Mouse (Mus musculus): ENCODE data around the gene Eif2b3.

Gene Eif2b3

GRCm38 (mm10) chr4:117014901-117015415 lies 4.2 kb upstream of the Eif2b3 start:
- no peak for DNase-seq (ENCODE audit: low spot score in 2 of 2)

DNA sequence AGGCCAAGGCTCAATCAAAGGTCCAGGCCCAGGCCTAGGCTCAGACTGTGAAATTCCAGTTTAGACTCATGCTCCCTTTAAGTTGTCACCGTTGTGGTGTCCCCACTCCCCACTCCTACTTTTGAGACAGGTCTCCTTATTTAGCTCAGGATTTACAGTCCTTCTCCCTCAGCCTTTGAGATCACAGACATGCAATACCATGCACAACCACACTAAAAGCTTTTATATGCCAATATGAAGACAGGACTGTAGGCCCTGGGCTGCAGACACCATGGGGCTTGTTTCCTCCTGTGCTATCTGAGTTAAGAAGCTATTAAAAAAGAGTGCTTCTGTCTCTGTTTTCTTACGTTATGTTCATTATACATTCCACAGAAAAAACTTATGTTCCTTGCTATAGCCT lies 1.5 kb upstream of the Eif2b3 start:
- no peak for DNase-seq (ENCODE audit: low spot score in 2 of 2)

GRCm38 (mm10) chr4:117018327-117018726 lies 875 bp upstream of the Eif2b3 start:
- DNase-seq (ENCODE audit: low spot score in 2 of 2) = no peak

DNA sequence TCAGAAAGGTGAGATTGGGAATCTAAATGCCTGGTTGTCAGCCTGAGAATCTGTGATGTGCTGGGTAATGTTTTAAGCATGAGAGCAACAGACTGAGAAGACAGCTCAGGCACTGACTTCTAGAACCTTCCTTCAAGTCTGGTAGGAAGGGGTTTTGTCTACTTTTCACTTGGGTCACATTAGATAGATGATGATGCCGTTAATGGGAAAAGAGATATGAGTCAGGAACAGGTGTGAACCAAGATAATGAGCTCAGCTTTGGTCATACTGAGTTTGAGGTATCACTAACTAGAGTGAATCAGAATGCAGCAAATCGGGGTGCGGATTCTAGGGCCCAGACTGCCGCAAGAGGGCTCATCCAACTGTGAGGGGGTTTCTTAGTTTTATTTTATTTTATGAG lies 4.3 kb downstream of the Eif2b3 start:
- DNase-seq (ENCODE audit: low spot score in 2 of 2) = no peak

DNA sequence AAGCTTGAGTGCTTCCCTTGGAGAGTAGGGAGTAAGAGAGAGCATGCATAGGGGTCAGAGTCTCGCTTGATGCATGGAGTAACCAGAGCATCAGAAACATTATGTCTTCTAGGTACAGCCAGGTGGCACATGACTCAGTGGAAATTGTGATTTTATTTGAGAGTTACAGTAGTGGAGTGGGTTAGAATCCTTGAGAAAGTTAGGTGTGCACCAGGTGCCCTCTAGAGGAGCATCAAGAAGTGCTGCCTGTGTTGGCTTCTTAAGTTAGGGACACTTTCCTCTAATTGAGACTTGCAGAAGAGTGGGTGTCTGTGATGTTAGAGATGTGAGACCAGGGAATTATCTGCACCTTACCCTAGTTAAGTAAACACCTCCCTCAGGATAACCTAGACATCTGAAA lies 11.9 kb downstream of the Eif2b3 start:
- DNase-seq (ENCODE audit: low spot score in 2 of 2) = no peak

- DNase-seq (ENCODE audit: low spot score in 2 of 2) = peak in 1 of 2 experiments; percentile 15
Observed at GRCm38 (mm10) chr4:117039925-117040687, 20.9 kb downstream of the Eif2b3 start.

GRCm38 (mm10) chr4:117040791-117041190 lies 21.6 kb downstream of the Eif2b3 start:
- no peak for DNase-seq (ENCODE audit: low spot score in 2 of 2)

DNA sequence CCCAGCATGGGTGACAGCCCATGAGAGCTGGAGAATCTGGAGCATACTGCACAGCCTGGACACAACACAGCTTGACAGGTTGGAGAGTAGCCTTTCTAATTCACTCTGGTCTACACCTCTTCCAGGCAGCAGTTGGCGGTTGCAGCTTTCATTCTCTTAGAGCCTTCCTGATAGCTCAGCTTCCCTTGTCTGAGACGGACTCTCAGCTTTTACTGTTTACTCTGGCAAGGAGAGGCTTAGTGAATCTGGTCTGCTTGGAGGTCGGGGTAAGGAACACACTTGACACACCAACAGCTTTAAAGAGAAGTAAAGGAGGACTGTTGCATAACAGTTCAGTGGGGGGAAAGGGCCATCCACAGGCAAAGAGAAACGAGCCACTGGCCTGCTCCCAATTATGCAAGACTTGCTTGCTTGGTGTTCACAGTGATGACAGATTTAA lies 22.1 kb downstream of the Eif2b3 start:
- DNase-seq (ENCODE audit: low spot score in 2 of 2) = peak; percentile 16 to 78

- peak in 1 of 2 experiments; percentile 13 for DNase-seq (ENCODE audit: low spot score in 2 of 2)
Observed at GRCm38 (mm10) chr4:117048836-117049235, 29.6 kb downstream of the Eif2b3 start.

DNA sequence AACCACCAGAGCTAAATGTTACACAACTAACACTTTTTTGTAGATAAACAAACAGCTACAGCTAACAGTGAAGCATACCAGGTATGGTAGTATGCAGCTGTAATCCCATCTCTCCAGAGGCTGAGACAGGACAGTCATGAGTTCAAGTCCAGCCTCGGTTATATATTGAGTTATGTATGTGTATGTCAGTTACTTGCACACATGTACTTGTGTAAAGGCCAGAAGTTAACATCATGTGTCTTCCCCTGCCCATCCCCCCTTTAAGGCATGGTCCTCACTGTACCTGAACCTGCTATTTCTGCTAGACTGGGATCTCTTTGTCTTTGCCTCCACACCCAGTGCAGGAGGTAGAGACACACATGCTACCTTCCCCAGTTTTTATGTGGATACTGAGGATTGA lies 30.3 kb downstream of the Eif2b3 start:
- no peak for DNase-seq (ENCODE audit: low spot score in 2 of 2)

DNA sequence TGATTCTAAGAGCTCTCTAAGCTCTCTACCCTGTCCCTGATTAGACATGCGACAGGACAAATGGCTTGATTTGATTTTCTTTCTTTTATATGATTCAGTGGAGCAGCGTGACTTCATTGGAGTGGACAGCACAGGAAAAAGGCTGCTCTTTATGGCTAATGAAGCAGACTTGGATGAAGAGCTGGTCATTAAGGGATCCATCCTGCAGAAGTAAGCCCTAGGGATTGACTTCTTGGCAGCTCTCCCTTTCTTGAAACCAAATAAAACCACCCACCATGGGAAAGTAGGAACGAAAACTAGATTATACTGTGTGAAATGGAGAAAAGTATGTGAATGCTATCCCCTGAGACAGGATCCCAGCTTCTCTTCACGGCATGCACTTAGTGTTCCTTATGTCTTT lies 33.4 kb downstream of the Eif2b3 start:
- no peak for DNase-seq (ENCODE audit: low spot score in 2 of 2)

DNA sequence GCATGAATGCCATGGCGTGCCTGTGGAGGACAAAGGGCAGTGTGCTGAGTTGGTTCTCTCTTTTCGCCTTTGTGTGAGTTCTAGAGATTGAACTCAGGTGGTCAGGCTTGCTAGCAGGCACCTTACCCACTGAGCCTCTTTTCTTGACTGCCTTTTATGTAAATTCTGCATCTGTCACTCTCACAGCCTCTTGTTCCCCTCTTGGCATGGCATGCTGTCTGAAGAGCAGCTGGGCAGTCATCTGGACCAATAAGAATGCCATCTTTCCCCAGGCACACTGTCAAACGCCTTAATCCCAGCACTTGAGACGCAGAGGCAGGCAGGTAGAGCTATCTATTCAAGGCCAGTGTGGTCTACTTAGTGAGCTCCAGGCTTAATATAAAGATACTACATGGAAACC lies 34.8 kb downstream of the Eif2b3 start:
- no peak for DNase-seq (ENCODE audit: low spot score in 2 of 2)

DNA sequence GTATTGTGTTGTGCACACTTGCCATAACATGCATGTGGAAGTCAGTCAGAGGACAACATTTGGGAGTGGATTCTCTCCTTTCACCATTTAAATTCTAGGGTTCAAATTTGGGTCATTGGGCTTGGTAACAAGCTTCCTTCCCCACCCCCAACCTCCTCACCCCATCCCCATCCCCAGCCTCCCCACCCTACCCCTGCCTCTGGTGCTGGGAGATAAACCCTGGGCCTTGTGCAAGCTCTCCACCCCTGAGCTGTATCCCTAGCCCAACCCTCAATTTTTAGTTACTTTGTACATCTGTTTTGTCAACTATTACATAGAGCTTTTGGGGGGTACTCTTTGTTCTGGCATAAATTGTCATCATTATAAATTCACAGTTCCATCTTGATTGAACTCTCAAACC lies 36.9 kb downstream of the Eif2b3 start:
- no peak for DNase-seq (ENCODE audit: low spot score in 2 of 2)

GRCm38 (mm10) chr4:117056514-117056913 lies 37.3 kb downstream of the Eif2b3 start:
- DNase-seq (ENCODE audit: low spot score in 2 of 2) = no peak

- DNase-seq (ENCODE audit: low spot score in 2 of 2) = no peak
Observed at GRCm38 (mm10) chr4:117058512-117058911, 39.3 kb downstream of the Eif2b3 start.

- DNase-seq (ENCODE audit: low spot score in 2 of 2) = no peak
Observed at GRCm38 (mm10) chr4:117062700-117063390, 43.6 kb downstream of the Eif2b3 start.

DNA sequence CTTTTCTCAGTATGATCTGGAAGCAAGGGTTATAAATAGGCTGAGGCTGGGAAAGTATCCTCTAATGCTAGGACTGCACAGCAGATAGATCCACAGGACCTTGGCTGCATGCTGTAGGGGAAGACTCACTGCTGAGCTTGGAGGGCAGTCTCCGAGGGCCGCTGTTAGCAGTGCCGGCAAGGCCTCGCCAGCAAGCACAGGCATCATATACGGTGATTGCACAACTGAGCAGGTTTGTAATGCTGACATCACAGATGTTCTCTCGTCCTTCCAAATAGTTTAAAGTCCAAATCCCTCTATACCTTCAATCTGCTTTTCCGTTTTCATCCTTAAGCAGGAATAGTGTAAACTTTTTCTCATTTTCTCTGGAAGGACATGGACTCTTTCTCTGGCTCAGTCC lies 48.8 kb downstream of the Eif2b3 start:
- DNase-seq (ENCODE audit: low spot score in 2 of 2) = no peak

GRCm38 (mm10) chr4:117069647-117070046 lies 50.4 kb downstream of the Eif2b3 start:
- no peak for DNase-seq (ENCODE audit: low spot score in 2 of 2)

GRCm38 (mm10) chr4:117070624-117071023 lies 51.4 kb downstream of the Eif2b3 start:
- no peak for DNase-seq (ENCODE audit: low spot score in 2 of 2)

DNA sequence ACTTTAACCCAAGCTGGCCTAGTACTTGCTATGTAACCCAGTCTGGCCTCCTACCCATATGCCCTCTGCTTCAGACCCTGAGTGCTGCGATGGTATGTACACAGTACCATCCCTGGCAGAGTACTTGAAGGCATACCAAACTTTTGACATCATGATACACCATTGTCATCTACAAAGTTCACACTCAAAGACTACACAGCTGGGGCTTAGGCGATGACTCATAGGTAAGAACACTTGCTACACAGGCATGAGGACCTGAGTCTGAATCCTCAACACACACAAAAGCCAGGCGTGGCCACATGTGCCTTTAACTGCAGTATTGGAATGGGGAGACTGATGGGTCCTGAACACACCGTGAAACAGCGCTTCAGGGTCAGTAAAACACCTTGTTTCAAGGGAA lies 52.0 kb downstream of the Eif2b3 start:
- no peak for DNase-seq (ENCODE audit: low spot score in 2 of 2)

DNA sequence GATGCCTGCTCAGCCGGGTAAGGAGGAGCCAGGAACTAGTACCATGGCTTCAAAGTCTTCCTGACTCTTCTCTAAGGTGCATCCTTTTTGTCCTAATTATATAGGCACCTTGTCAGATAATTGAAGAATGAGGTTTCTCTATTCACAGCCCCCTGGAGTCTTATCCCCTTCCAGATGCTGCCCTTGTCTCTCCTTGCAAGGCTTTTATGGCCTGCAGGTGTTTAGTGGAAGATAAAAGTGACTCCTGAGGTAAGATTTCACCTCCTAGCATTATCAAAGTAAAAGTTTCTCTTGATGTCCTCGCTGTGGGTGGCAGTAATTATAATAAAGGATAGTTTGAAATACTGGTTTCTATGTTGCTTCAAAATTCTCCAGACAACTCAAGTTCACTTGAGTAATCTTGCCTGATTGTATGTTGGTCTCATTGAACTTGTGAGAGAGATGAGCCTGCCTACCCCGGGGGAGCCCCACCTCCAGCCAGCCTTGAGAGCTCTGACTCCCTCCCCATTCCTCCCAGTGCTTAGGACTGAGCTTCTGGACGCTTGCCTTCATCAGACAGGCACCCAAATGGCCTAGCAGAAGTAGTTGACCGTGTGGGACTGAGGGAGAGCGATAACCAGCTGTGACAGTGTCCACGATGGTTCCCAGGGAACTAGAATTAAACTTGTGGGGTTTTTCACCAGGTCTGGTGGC lies 68.9 kb downstream of the Eif2b3 start:
- DNase-seq (ENCODE audit: low spot score in 2 of 2) = no peak

DNA sequence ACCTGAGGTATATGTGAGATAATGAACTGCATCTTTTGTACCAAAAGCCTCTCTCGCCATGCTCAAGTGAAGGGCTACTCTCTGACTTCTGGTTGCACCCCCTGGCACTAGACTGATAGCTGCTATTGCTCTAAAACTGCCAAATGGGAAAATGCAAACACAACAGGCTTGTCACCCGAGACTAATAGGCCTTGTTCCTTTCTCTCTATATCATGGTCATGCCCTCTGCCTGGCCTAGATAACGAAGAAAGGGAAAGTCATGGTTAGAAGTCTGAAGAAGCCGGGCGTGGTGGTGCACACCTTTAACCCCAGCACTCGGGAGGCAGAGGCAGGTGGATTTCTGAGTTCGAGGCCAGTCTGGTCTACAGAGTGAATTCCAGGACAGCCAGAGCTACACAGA lies 71.4 kb downstream of the Eif2b3 start:
- no peak for DNase-seq (ENCODE audit: low spot score in 2 of 2)
